Mouse (Mus musculus) layer of hippocampus, adult 2 months (tissue): ENCODE measurements around the gene Arid3a. TPM values are rescaled to one million over a fixed set of nuclear protein-coding genes. Genes with fewer than 3 reads are reported as not detected.

Experiments
- DNase-seq, 2 experiments: peaks; one replicate each; pipeline ENCODE4 v3.0.0; 2022; ENCODE audit warnings: low spot score in 2 of 2
- H3K27ac ChIP-seq: fragments of 200-600 bp; 2 replicates; pipeline ENCODE4 v1.8.1; 2022
- H3K4me3 ChIP-seq: fragments of 200-600 bp; 2 replicates; pipeline ENCODE4 v1.8.1; 2022; ENCODE audit warnings: mild to moderate bottlenecking
- CTCF ChIP-seq: fragments of 200-600 bp; conservative IDR thresholded peaks from 2 replicates; pipeline ENCODE4 v1.8.1; 2022; ENCODE audit warnings: antibody characterized with exemption, mild to moderate bottlenecking, moderate library complexity
- total RNA-seq, 2 experiments: library from RNA; stranded (reverse); gene quantifications; 2 replicates each; pipeline ENCODE4 v1.2.3; 2021

Arid3a gene
- total RNA-seq, 2 experiments from 2014 or later, result 7.5 to 8.5 TPM

DNA sequence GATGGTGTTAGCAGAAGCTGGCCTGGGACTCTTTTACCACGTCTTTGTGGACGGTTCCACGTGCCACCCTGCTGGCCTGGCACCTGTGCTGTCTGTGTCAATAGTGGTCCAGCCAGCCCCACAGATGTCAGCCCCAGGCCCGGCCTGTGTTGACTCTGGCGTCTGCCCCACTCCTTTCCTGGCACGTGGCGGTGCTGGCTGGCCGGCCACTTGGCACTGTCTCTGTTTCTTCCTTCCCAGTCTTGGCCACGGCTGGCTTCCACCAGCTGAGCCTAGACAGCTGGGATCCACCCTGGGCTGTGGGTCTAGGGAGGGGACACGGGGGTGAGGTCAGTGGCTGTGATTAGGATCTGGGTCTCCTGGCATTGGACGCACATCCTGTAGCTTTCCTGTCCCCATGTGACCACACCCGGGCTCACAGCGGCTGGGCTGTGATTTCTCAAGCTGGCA, 7.5 kb downstream of the Arid3a start:
- peak overlapping the region; percentile 72; the same call in 1 of the 2 replicates for H3K27ac ChIP-seq
- peak; percentile 64 to 67 for DNase-seq

DNA sequence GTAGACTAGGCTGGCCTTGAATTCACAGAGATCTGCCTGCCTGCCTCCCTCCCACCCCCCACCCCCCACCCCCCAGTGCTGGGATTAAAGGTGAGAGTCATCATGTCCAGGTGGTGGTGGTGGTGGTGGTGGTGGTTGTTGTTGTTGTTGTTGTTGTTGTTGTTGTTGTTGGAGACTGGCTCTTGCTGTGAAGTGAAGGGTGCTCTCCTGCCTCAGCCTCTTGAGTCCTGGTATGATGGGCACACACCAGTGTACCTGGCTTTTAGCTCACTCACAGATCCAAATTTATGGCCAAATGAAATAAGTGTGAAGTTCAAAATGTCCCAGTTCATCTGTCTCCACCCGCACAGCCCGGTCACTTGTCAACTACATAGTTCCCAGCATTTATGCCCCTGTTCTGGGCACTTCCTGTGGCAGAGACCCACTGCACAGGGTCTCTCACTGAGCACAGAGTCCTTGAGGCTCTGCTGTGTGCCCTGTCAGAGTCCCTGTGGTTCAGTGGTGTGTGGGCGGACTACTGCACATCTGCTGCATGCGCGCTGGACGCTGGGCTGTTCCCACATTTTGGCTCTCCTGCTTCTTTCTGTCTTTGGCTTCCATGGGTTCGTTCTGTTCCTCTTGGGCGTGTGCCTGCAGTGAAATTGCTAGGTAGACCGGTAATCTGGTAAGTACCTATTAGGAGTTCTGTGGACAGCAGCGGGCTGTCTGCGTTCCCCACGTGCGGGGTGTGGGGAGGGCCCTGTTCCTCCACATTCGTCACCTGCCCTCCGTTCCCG, 8.1 kb downstream of the Arid3a start:
- Histone ChIP-seq H3K27ac (no peak overlapping the region), H3K4me3 (no peak overlapping the region)
- TF ChIP-seq CTCF, result no peak
- no peak for DNase-seq

More for the DNA sequence above, 7.5 kb downstream of the Arid3a start:
- TF ChIP-seq CTCF, result no peak
- no peak overlapping the region for H3K4me3 ChIP-seq

DNA sequence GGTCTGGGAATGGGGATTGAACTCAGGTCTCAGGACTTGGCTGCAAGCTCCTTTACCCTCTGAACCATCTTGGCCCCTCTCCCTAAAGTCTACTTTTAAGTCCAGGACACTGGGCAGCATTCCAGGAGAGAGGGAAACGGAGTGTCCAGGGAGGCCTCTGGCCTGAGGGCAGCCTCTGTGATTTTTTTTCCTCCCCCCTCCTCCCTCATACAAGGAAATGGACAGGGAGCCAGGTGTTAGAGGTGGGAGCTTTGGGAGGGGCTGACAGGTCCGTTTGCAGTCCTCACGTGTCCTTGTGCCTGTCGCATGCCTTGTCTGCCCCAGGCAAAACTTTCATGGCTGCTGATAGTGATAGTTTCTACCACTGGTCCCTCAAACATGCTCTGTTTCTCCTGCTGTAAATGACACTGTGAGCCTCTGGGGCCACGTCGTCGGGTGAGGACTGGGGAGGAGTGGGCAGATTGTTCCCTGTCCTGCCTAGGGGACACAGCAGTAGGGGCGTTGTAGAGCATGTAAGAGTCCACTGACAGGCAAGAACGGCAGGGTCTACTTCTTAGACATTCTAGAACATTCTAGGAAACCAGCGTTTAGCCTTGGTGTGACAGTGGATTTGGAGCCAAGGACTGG, 9.6 kb downstream of the Arid3a start:
- H3K4me3 ChIP-seq, result no peak overlapping the region
- no peak overlapping the region for H3K27ac ChIP-seq
- no peak for TF ChIP-seq CTCF
- DNase-seq, result no peak

DNA sequence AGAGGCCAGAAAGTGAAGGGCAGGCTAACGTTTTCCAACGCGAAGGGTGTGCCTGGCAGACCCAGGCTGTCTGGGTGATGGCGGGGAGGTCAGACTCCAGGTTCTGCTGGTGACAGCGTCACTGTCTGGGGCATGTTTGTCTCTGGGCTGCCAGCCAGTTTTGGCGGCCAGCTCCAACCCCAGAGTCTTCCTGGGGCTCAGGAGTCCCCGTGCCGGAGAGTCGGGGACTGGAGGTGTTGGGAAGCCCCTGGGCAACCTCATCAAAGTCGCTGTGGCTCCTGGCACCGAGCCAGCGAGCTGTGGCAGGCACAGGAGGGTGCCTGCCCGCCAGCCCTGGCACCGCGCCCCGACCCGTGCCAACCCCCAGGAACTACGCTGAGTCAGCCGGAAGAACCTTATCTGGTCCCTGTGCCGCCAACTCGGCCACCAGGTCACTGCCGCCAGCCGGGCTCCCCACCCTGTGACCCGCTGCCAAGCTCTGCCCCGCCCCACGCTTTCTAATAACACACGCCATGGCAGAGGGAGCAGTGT, 10.1 kb downstream of the Arid3a start:
- TF ChIP-seq CTCF, result no peak
- Histone ChIP-seq H3K27ac (no peak overlapping the region), H3K4me3 (peak overlapping the region; percentile 24; the same call in 1 of the 2 replicates)
- DNase-seq, result no peak

DNA sequence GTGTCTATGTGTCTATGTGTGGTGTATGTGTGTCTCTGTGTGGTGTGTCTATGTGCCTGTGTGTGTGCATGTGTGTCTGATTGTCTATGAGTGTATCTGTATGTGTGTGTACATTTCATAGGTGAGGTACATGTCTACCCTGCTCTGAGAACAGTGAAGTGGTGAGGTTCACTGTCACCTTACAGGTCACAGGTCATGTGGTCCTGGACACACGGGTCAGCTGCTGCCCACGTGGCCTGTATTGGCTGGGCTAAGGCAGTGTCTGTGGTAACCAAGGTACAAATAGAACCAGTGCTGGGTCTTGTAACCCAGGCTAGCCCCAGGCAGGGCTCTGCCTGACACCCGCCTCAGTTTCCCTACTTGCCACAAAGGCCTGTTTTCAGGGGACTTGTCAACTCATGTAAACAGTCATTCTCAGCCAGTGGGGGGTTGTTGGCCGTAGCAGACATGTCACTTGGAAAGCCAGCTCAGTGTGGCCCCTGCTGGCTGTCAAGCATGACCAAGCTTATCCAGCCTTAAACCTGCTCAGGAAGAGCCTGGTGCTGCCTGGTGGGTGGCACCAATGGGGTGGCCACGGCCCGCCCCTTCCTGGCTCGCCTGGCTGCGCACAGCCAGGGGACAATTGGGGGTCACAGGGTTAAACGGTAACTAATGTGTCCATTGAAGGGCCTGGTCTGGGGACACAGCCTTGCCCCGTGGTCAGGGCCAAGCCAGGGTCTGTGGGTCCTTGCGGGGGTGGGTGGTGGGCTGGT, 11.1 kb downstream of the Arid3a start:
- TF ChIP-seq CTCF, result no peak
- Histone ChIP-seq H3K27ac (no peak overlapping the region), H3K4me3 (no peak overlapping the region)
- DNase-seq, result no peak

DNA sequence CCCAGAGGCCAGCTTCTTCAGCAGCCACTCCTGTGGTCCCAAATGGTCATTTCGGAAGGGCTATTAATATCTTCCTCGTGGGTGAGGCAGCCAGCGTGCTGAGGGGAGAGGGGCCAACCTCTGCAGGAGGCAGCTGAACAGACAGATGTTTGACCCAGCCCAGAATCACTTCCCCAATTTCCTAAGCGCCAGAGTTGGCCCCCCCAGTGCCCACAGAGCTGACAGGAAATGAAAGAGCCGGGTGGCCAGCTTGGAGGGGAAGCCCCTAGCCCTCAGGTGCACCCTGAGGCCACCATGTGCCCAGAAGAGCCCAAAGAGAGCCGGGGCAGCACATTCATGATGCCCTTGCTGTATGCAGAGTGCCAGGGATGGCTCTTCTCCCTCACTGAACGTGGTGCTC, 13.9 kb downstream of the Arid3a start:
- no peak for DNase-seq
- TF ChIP-seq CTCF, result no peak

DNA sequence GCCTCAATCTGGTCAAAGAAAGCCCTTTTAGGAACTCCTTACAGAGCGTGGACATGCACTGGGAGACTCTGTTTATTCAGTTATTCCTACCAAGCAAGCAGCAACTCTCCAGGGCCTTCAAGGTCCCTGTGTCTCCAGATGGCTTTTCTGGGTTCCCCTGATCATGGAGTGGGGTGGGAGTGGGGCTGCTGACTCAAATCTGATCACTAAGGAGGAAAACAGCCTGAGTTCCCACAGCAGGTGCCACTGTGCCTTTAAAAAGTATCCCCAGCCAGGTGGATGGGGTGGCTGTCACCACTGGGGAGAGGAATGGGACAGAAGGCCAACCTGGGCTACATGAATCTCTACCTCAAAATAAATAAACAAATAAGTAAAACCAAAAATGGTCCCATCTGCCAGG, 16.1 kb downstream of the Arid3a start:
- no peak overlapping the region for H3K4me3 ChIP-seq
- no peak for TF ChIP-seq CTCF

More for the DNA sequence above, 13.9 kb downstream of the Arid3a start:
- H3K4me3 ChIP-seq, result no peak overlapping the region
- no peak overlapping the region for H3K27ac ChIP-seq

DNA sequence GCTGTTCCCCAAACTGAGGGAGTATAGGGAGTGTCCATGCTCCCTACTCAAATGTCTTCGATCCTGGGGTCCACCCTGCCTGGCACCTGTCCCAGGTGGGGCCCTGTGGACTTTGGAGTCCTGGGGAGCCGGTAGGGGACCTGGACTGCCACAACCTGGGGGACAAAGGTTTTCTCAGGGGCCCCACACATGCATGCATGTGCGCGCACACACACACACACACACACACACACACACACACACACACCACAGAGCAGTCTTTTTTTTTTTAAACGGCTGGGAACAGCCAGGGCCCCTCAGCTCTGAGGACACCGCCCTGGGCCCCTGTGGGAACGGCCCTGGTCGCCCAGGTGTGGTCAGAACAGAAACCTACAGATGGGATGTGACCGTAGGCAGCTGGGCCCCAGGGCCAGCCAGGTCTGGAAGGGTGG, 16.6 kb downstream of the Arid3a start:
- H3K27ac ChIP-seq, result no peak overlapping the region
- H3K4me3 ChIP-seq, result no peak overlapping the region
- DNase-seq, result no peak
- no peak for TF ChIP-seq CTCF

More for the DNA sequence above, 16.1 kb downstream of the Arid3a start:
- no peak overlapping the region for H3K27ac ChIP-seq
- DNase-seq, result no peak

DNA sequence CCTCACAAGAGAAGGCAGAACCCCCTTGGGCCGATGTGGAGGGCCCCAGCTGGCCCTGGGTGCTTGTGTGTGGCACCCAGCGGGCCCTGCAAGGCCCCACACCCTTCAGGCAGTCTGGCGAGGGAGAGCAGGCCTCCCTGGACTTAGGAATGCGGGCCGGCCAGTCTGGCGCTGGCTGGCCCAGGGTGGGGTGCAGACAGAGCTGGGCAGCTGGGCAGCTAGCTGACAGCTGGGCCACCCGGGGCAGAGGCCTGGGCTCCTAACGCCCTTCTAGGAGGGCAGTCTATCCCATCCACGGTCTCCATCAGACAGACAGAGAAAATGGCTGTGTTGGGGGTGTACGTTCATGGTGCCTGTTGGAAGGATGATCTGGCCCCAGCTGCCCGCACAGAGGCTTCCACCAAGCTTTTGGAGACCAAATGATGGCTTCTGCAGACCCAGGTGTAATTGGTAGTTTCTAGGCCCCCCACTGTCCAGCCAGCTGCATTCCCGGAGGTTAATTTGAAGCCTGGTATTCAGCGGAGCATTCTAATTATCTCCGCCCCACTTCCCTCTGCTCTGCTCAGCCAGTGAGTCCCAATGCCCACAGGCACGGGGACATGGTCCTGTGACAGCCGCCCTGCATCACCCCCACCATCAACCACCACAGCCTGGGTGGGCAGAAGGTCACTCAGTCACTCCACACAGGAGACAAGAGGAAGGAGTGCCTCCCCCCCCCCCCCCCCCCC, 18.8 kb downstream of the Arid3a start:
- Histone ChIP-seq H3K4me3 (no peak overlapping the region), H3K27ac (no peak overlapping the region)
- TF ChIP-seq CTCF, result no peak
- DNase-seq, result no peak

DNA sequence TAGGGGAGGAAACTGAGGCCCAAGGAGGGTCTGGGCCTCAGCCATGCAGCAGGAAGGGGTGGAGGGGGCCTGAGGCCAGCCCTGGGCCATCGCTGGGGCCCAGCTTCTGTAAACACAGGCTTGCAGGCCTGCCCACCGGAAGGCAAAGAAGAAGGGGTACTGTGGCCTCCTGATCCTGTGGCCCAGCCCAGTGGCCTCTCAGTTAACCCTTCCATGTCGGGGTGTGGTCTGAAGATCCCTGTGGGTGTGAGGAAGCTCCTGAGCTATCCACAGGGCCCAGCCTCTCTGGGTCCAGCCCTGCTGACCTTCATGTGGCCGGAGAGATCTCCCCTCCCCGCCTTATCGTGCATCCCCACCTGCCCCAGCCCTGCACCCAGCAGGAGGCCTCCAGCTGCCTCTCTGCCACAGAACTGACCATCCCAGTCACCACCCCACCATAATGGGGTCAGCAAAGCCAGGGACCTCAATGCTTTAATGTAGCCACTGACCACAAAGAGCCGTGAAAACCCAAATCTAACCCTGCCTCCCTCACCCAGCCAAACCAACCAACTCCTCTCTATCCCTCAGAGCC, 20.0 kb downstream of the Arid3a start:
- Histone ChIP-seq H3K27ac (no peak overlapping the region), H3K4me3 (no peak overlapping the region)
- DNase-seq, result no peak
- TF ChIP-seq CTCF, result no peak

DNA sequence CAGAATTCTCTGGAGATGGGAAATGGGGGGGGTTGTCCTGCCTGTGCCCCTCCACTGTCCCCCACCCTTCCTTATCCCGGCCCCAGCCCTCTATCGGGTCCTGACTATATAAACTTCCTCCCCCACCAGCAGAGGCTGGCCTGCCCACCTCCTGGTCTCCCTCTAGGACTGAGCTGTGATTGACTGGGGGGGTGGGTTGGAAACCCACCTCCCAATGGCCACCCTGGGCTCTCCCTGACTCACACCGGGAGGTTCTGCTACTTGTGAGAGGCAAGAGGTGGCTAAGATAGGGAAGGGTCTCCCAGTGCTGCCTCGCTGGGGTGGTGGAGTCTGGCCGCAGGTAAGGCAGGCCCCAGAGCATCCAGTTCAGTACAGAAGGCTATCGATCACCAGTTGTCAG, 20.7 kb downstream of the Arid3a start:
- Histone ChIP-seq H3K4me3 (no peak overlapping the region), H3K27ac (no peak overlapping the region)
- no peak for DNase-seq
- no peak for TF ChIP-seq CTCF

DNA sequence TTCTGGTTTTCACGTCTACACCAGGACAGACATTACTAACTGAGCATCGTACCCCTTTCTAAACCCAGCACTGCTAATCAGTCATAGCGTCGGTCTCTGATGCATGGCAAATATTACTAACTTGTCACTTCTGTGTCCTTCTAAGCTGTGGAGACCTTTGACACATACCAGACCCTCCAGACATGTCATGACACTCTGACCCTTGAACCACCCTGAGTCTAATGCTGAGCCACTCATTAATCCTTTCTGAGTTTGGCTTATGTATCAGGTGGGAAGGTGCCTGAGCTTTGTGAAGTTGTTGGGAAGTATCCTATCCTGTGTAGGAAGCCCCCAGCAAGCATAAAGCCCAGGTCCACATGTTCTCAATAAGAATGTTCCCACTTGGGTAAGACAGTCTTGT, 23.0 kb downstream of the Arid3a start:
- DNase-seq, result no peak

More for the DNA sequence above, 23.0 kb downstream of the Arid3a start:
- Histone ChIP-seq H3K4me3 (no peak overlapping the region), H3K27ac (no peak overlapping the region)
- no peak for TF ChIP-seq CTCF
